Mouse (Mus musculus) embryonic facial prominence, embryonic 12.5 days (tissue): ENCODE data around the gene Dusp23. TPM values are rescaled to one million over a fixed set of nuclear protein-coding genes. Genes with fewer than 3 reads are reported as not detected.

Experiments
- ATAC-seq: fragments of 200-750 bp; cut with Nextera tagmentation; 2 replicates; pipeline ENCODE4 v1.8.0; 2017; ENCODE audit not compliant: insufficient number of reproducible peaks, insufficient read depth, low FRiP score, low TSS enrichment
- H3K27ac ChIP-seq: fragments of 300-500 bp; sonication (generic); 2 replicates; pipeline ENCODE4 v1.5.1; 2016; ENCODE audit warnings: mild to moderate bottlenecking
- H3K27me3 ChIP-seq: fragments of 300-500 bp; sonication (generic); 2 replicates; pipeline ENCODE4 v1.6.1; 2016; ENCODE audit warnings: mild to moderate bottlenecking, moderate library complexity
- H3K36me3 ChIP-seq: fragments of 300-500 bp; sonication (generic); 2 replicates; pipeline ENCODE4 v1.6.1; 2016; ENCODE audit warnings: mild to moderate bottlenecking
- H3K4me1 ChIP-seq: fragments of 300-500 bp; sonication (generic); 2 replicates; pipeline ENCODE4 v1.6.1; 2016
- H3K4me2 ChIP-seq: fragments of 300-500 bp; sonication (generic); replicated peaks from 2 replicates; pipeline ENCODE4 v1.6.1; 2016; ENCODE audit warnings: mild to moderate bottlenecking, moderate library complexity
- H3K4me3 ChIP-seq: fragments of 300-500 bp; sonication (generic); 2 replicates; pipeline ENCODE4 v1.5.1; 2016; ENCODE audit warnings: mild to moderate bottlenecking
- H3K9ac ChIP-seq: fragments of 300-500 bp; sonication (generic); 2 replicates; pipeline ENCODE4 v1.6.1; 2016; ENCODE audit warnings: mild to moderate bottlenecking, moderate library complexity
- H3K9me3 ChIP-seq: fragments of 300-500 bp; sonication (generic); 2 replicates; pipeline ENCODE4 v1.6.1; 2016; ENCODE audit warnings: mild to moderate bottlenecking, moderate library complexity
- WGBS: fragments of 180-500 bp; shearing (Covaris S2); methylation state at CpG from one replicate; pipeline ENCODE4 v1.1.7; 2016; 5-methylcytosine and 5-hydroxymethylcytosine counted together
- polyA plus RNA-seq: library from polyadenylated mRNA; unstranded; fragments of >200 nt; fragmentation: Nextera tagmentation; extraction: Ambion mirVana; gene quantifications from 2 replicates; pipeline ENCODE4 v1.2.1, GENCODE M21; 2016

Gene Dusp23
- polyA plus RNA-seq: 9.4 and 10.0 TPM in 2 replicates

DNA sequence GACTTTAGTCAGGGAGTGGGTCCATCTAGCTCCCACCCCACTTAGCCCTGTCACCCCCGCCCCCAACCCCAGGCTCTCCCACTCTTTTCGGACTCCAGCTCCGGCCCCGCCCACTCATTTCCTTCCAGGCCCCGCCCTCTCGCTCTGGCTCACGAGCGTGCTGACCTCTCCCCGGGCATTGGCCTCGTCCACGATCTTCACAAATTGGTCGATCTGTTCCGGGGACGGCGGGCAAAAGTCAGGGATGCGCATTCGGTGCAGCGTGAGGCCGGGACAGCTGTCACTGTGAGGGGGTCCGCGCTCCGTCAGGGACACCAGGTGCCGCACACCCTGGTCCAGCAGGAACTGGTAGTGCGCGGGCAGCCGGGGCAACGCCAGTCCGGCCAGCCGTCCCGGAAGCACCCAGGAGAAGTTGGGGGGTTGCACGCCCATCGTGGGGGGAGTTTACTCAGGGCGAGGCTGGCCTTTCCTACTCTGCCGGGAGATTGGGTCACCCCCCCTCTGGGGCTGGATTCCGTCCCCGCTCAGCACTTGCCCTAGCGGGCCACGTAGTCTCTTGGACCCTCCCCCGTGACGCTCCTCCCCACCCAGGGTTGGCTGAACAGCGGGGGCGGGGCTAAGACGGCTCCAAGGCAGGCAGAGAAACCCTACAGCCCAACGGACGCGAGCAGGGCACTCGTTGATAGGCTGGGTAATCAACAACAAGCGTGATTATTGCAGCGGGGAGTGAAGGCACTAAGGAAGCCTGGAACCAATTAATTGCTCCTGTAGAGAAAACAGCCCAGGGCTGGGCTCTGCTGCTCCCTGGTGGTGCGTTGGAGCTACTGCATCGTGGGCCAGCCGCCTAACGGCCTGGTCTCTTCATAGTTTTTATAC, at the start of gene Dusp23:
TSS of gene Dusp23 (minus strand) at position 512 of the 876 bp plus-strand sequence.
- WGBS: under 1% methylated on average over 53 of the region's 53 CpGs
- no peaks in the 10 kb centered on the region for H3K27me3 ChIP-seq
- H3K27ac ChIP-seq: peak within 1 kb of the TSS; percentile 75
- peaks cover 9% of the 10 kb centered on the region for H3K4me1 ChIP-seq
- H3K9ac ChIP-seq: peak within 1 kb of the TSS; percentile 61
- peak within 1 kb of the TSS; percentile 71 for H3K4me3 ChIP-seq
- H3K9me3 ChIP-seq: no peaks in the 10 kb centered on the region
- peak within 1 kb of the TSS; percentile 74 for H3K4me2 ChIP-seq
- no peaks in the 10 kb centered on the region for H3K36me3 ChIP-seq
- ATAC-seq: peak; percentile 98

GRCm38 (mm10) chr1:172680742-172681141, 48.0 kb upstream of the Dusp23 start:
- ATAC-seq: no peak
- H3K9me3 ChIP-seq: no peaks in the 10 kb centered on the region
- no peak overlapping the region for H3K4me3 ChIP-seq
- H3K4me1 ChIP-seq: no peaks in the 10 kb centered on the region
- no peak overlapping the region for H3K27ac ChIP-seq
- WGBS: 88% methylated on average over 4 of the region's 4 CpGs
- H3K9ac ChIP-seq: no peak overlapping the region
- H3K36me3 ChIP-seq: no peaks in the 10 kb centered on the region
- H3K4me2 ChIP-seq: no peak overlapping the region
- no peaks in the 10 kb centered on the region for H3K27me3 ChIP-seq

GRCm38 (mm10) chr1:172670716-172671115, 38.0 kb upstream of the Dusp23 start:
- no peak for ATAC-seq
- 82% methylated on average over 1 of the region's 1 CpGs for WGBS
- no peaks in the 10 kb centered on the region for H3K27me3 ChIP-seq
- no peak overlapping the region for H3K27ac ChIP-seq
- H3K4me2 ChIP-seq: no peak overlapping the region
- no peaks in the 10 kb centered on the region for H3K36me3 ChIP-seq
- H3K4me3 ChIP-seq: no peak overlapping the region
- no peaks in the 10 kb centered on the region for H3K4me1 ChIP-seq
- H3K9ac ChIP-seq: no peak overlapping the region
- no peaks in the 10 kb centered on the region for H3K9me3 ChIP-seq

DNA sequence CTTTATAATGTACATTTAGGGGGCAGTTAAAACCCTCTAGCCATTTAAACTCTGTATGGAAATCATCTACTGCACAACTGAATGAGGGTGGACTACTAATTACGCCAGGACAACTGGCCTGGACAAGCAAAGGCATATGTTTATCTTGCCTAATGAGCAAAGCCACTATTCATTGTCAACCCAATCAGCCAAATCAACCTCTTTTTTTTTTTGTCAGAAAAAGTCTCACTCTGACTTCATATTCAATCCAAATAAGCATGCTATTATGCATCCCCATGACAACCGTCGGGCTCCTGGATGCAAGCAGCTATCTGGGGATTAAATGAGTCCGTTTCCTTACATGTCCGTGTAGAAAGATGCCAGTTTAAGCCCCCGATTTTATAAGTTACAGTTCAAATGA, 34.8 kb upstream of the Dusp23 start:
- WGBS: 61% methylated on average over 6 of the region's 6 CpGs
- Histone ChIP-seq H3K9me3 (no peaks in the 10 kb centered on the region), H3K4me3 (no peak overlapping the region), H3K27me3 (no peaks in the 10 kb centered on the region), H3K36me3 (no peaks in the 10 kb centered on the region), H3K4me1 (no peaks in the 10 kb centered on the region), H3K27ac (no peak overlapping the region), H3K4me2 (no peak overlapping the region), H3K9ac (no peak overlapping the region)
- ATAC-seq: no peak

GRCm38 (mm10) chr1:172665457-172665856, 32.7 kb upstream of the Dusp23 start:
- Histone ChIP-seq H3K27ac (no peak overlapping the region), H3K4me2 (no peak overlapping the region), H3K27me3 (no peaks in the 10 kb centered on the region), H3K4me3 (no peak overlapping the region), H3K9me3 (no peaks in the 10 kb centered on the region), H3K36me3 (no peaks in the 10 kb centered on the region), H3K9ac (no peak overlapping the region), H3K4me1 (no peaks in the 10 kb centered on the region)
- 66% methylated on average over 2 of the region's 2 CpGs for WGBS
- no peak for ATAC-seq

DNA sequence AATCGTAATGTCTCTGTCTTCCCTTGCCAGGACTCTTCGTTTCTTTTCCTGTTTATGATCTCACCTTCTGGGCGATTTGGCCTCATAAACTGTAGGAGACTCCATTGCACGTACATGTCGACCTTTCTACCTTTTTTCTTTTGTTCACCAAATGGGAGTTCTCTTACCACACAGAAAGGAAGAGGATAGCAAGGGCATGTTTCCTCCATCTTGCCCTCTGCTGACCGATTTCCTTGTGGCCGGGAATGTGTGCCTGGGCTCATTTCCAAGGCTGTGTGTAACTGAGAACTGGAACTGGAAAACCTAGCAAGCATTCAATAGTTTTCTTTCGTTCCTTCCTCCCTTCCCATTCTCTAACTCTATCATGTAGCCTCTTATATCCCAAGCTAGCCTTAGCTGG, 26.9 kb upstream of the Dusp23 start:
- ATAC-seq: no peak
- Histone ChIP-seq H3K4me1 (no peaks in the 10 kb centered on the region), H3K4me2 (no peak overlapping the region), H3K27ac (no peak overlapping the region), H3K4me3 (no peak overlapping the region), H3K36me3 (no peaks in the 10 kb centered on the region), H3K27me3 (no peaks in the 10 kb centered on the region), H3K9me3 (no peaks in the 10 kb centered on the region), H3K9ac (no peak overlapping the region)
- 84% methylated on average over 8 of the region's 8 CpGs for WGBS

- no peak overlapping the region for H3K9ac ChIP-seq
- H3K9me3 ChIP-seq: no peaks in the 10 kb centered on the region
- no peak for ATAC-seq
- no peak overlapping the region for H3K27ac ChIP-seq
- H3K27me3 ChIP-seq: no peaks in the 10 kb centered on the region
- no peak overlapping the region for H3K4me2 ChIP-seq
- WGBS: 61% methylated on average over 3 of the region's 3 CpGs
- H3K36me3 ChIP-seq: no peaks in the 10 kb centered on the region
- H3K4me1 ChIP-seq: no peaks in the 10 kb centered on the region
- H3K4me3 ChIP-seq: no peak overlapping the region
These were observed 24.5 kb upstream of the Dusp23 start for GRCm38 (mm10) chr1:172657266-172657665.

- no peak overlapping the region for H3K4me3 ChIP-seq
- H3K9me3 ChIP-seq: no peaks in the 10 kb centered on the region
- ATAC-seq: no peak
- H3K4me1 ChIP-seq: no peaks in the 10 kb centered on the region; the same call in 1 of the 2 replicates
- no peaks in the 10 kb centered on the region for H3K36me3 ChIP-seq
- no peaks in the 10 kb centered on the region for H3K27me3 ChIP-seq
- H3K9ac ChIP-seq: no peak overlapping the region
- WGBS: 77% methylated on average over 6 of the region's 6 CpGs
- H3K27ac ChIP-seq: no peak overlapping the region
- no peak overlapping the region for H3K4me2 ChIP-seq
These were observed 21.1 kb upstream of the Dusp23 start for GRCm38 (mm10) chr1:172653900-172654299.

- H3K9ac ChIP-seq: no peak overlapping the region
- no peak for ATAC-seq
- WGBS: 79% methylated on average over 18 of the region's 18 CpGs
These were observed 19.4 kb upstream of the Dusp23 start for GRCm38 (mm10) chr1:172652040-172652662.

GRCm38 (mm10) chr1:172651288-172651987, 18.7 kb upstream of the Dusp23 start:
- no peaks in the 10 kb centered on the region for H3K27me3 ChIP-seq
- ATAC-seq: no peak
- no peaks in the 10 kb centered on the region; the same call in 1 of the 2 replicates for H3K4me1 ChIP-seq
- no peak overlapping the region for H3K9ac ChIP-seq
- no peak overlapping the region for H3K27ac ChIP-seq
- H3K4me2 ChIP-seq: no peak overlapping the region
- no peak overlapping the region for H3K4me3 ChIP-seq
- WGBS: 79% methylated on average over 10 of the region's 10 CpGs
- H3K36me3 ChIP-seq: no peaks in the 10 kb centered on the region
- H3K9me3 ChIP-seq: no peaks in the 10 kb centered on the region

More at GRCm38 (mm10) chr1:172652040-172652662, 19.4 kb upstream of the Dusp23 start:
- Histone ChIP-seq H3K4me1 (no peaks in the 10 kb centered on the region; the same call in 1 of the 2 replicates), H3K4me3 (no peak overlapping the region), H3K4me2 (no peak overlapping the region), H3K27ac (no peak overlapping the region), H3K36me3 (no peaks in the 10 kb centered on the region), H3K9me3 (no peaks in the 10 kb centered on the region), H3K27me3 (no peaks in the 10 kb centered on the region)

DNA sequence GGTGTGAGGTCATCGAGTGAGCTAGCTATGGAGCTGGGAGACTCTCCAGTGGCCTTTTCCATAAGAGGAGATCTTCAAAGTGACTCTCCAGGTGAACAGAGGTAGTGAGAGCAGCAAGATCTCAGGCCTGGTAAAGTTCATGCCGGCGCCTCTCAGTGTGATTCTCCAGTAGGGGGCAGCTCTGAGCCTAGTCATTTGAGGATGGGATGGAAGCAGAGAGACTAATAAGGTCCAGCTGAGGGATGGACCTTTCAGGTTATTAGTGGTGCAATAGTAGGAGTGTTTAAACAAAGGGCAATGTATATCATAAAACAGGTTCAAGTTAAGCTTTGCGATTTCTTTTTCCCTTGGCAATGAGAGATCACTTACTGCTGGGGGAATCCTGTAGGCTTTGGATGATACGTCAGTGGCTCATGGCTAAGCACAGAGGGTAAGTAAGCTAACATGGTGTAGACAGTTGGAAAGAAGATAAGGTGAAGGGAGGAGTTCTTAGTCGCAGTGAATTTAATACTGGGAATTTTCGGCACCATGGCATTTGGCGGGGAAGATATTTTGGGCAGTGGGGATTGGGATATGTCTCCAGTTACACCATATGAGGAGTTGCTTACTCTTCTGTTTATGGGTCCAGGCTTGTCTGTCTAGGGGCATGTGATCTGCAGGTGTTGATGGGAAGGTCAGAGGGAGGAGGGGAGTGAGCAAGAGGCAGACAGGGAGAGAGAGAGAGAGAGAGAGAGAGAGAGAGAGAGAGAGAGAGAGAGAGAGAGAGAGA, 17.9 kb upstream of the Dusp23 start:
- 58% methylated on average over 8 of the region's 8 CpGs for WGBS
- H3K27me3 ChIP-seq: no peaks in the 10 kb centered on the region
- ATAC-seq: no peak
- H3K27ac ChIP-seq: no peak overlapping the region
- H3K9me3 ChIP-seq: no peaks in the 10 kb centered on the region
- H3K4me3 ChIP-seq: no peak overlapping the region
- H3K36me3 ChIP-seq: no peaks in the 10 kb centered on the region
- no peak overlapping the region for H3K4me2 ChIP-seq
- H3K9ac ChIP-seq: no peak overlapping the region
- H3K4me1 ChIP-seq: no peaks in the 10 kb centered on the region; the same call in 1 of the 2 replicates
